Mouse (Mus musculus): ENCODE data around the gene Abhd16a.
A peak's percentile ranks its signal among the peaks of the same experiment; 100 is the strongest.

Abhd16a gene

DNA sequence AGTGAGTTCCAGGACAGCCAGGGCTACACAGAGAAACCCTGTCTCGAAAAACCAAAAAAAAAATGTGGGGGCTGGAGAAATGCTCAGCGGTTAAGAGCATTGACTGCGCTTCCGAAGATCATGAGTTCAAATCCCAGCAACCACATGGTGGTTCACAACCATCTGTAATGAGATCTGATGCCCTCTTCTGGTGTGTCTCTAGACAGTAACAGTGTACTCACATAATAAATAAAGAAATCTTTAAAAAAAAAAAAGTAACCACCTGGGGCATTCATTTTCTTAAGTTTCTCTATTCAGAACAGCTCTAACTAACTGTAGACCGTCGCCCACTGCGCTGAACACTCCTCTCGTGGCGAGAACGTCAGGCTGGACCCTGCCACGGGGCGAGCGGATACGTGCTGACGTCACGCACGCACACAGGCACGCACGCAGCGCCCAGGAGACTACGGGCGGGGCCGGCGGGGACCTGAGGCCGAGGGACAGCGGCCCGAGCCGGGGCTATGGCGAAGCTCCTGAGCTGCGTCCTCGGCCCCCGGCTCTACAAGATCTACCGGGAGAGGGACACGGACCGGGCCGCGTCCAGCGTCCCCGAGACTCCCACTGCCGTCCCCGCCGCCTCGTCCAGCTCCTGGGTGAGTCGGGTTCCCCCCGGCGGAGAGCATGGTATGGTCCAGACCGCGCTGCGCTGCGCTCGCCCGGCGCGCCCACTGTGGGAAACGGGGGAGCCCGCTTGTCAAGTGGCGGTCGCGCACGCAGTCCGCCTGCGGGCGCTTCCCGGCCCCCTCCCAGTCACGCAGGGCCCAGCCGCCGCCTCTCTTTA lies at the start of gene Abhd16a:
Gene Abhd16a, plus strand, starts transcription at position 439 of the 820 bp plus-strand sequence.
- DNase-seq, result peak; percentile 97

DNA sequence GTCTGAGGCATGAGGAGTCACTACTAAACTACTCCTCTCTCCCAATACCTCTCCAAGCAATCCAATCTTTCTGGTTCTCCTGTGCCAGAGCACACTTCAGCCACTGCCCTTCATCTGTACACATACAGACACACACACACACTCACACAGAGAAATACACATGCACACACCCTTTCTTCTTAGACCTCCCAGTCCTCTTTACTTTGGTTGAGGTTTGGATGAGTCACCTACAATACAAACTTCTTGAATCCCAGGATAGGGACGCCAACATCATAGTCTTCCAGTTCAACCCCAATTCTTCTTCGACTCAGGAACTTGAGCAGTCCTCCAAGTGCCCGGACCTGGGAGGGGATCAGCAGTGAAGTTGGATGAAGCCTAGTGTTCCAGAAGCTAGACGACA lies 45.3 kb upstream of the Abhd16a start:
- no peak for DNase-seq

DNA sequence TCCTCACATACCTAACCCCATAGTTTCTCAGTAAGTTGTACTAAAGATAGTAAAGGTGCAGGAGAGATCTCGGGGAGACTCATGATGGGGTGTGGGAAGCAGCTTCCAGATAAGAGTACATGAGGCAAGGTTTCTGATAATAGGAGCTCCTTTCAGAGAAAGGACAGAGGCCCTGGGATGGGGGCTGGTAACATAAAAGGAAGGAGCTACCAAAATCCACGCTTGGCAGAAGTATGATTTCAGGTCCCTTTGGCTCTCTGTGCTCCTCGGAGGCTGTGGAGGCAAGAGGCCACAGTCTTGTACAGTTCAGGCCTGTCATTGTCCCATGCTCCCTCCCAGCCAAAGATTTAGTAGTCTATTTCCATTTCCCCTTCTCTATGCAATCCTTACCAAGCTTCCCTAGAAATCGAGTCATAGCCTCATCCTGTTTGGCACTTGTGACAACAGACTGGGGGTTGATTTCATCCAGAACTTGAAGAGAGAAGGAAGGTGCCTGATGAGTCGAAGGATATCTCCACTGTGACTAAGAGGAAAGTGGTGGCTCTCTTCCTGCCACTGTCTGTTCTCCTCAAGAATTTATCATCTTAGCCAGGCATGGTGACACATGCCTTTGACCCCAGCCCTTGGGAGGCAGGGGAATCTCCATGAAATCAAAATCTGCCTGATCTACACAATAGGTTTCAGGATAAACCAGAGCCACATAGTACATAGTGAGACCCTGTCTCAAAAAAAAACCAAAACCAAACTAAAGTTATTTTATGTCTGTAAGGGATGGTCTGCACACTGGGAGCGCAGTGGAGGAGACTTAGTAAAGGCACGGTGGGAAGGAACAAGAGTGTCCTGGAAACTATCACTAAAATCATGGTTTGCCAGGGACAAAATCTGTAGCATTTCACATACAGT lies 43.9 kb upstream of the Abhd16a start:
- DNase-seq, result no peak

DNA sequence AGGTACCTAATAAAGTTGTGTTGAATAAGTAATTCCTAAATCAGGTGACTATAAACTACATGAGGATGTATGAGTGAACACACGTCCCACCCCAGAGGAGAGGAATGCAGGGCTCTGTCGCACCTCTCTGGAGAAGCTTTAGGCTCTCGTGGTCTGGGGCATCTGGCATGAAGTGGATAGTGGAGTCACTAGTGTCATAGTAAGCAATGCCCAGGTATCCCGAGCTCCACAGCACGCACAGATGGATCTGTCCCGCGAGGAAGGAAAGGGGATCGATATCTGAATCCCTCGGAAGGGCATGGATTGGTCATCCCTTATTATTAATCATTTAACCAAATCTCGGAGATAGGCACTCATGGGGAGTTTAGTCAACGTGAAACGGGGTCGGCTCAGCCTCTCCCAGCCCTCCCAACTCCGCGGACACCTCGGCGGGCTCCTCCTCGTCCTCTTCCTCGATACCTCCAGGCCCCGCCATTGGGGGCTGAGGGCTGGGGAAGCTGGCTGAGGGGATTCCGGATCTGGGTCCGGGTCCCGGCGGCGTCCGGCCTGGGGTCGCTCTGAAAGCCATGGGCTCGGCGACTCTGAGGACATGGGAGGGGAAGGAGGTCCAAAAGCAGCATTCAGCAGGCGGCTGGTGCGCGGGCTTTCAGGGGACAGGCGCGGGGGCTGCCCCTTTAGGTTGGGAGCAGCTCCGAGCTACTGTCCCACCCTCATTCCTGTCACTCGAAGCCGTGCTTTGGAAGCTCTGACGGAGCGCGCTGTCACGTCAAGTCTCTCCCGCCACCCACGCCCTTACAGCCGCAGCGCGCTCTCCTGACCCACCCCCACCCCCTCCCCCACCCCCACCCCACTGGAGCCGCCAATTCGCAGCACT lies 43.0 kb upstream of the Abhd16a start:
- no peak for DNase-seq

DNA sequence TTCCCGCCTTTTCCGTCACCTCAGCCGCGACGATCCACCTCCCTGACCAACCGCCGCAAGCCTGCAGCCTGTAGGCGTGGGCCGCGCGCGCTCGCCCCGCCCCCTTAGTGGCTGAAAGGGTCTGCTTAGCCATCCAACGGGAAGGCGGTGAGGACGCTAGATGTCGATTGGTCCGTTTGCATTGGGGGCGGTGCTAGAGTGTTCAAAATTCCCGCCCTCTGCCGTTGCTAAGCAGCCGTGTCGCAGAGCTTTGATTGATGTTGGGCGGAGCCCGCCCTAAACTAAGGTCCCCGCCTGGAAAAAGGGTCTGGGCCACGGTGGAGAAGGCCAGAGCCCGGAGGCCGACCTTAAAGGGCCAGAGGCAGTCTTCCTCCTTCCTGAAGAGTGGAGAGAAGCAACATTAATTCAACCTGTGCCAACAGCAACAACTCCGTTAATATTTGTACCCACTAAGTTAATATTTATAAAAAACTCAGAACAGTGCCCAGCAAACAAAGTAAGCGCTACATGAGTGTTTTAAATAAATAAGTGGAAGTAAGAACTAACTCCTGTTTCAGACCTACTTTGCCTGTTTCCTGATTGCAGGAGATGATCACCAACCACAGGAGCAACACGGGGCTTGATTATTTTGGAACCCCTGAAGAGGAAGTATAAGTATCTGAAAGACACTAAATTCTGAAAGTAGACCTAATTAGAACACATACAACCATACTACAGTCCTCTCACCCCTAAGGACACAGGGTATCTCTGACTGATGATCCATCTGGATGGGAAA lies 42.2 kb upstream of the Abhd16a start, which contains the start of gene Msh5:
Gene Msh5, minus strand, starts transcription at position 65 of the 775 bp plus-strand sequence.
- peak; percentile 88 for DNase-seq

DNA sequence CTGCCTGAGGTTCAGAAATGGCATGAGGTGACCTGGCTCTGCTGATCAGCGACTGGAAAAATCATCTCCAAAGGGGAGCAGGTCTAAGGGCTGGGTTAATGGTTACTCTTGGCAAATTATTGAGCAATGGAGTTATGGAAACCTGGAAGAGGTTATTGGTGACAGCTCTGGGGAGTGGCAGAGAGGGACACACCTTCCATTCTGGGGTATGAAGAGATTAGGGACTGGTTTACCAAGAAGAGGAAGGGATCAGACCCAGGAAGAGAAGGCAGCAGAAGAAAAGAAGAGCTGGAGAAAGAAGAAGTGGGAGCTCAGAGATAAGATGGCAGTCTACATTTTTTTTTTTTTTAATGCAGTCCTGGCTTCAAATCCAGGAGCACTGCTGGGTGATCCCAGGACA lies 41.4 kb upstream of the Abhd16a start:
- DNase-seq, result no peak

DNA sequence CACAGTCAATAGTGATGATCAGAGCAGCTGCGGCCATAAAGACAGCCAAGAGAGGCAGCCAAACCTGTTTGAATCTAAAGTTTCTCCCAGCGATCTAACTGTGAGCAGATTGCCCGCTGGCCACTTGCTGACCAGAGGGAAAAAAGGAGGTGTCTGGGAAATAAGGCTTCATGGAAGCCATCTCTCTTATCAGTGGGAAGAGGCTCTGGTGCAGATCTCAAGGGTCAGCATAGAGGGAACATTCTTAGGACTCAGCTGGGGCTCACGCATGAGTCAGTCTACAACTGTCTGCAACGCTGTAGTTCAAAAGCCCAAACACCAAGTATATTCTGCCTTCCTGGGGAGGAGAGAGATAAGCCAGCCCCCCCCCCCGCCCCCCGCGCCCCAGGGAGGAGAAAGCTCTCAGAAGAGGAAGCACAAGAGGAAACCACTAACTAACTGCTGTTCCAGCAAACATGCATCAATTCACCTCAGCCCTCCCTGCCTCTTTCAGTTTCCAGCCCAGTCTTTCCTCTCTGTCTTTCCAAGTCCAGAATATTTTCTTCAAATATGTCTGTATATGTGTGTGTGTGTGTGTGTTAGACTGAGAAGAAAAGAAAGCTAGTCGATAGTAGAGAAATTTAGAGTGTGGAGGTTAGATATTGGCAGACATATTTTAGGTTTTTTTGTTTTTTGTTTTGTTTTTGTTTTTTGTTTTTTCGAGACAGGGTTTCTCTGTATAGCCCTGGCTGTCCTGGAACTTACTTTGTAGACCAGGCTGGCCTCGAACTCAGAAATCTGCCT lies 40.7 kb upstream of the Abhd16a start:
- no peak for DNase-seq

DNA sequence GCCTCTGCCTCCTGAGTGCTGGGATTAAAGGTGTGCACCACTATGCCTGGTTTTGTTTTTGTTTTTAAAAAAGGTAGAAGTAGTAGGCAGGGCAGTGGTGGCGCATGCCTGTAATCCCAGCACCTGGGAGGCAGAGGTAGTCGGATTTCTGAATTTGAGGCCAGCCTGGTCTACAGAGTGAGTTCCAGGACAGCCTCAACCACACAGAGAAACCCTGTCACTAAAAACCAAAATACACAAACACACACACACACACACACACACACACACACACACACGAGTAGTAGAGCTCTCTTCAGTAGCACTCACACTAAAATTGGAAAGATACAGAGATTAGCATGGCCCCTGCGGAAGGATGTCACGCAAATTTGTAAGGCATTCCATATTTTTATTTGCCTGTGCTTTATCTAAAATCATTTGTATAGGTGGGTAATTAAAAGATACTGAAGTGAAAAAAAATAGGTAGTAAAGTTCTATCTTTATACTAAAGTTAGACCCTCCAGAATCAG lies 40.1 kb upstream of the Abhd16a start:
- no peak for DNase-seq

DNA sequence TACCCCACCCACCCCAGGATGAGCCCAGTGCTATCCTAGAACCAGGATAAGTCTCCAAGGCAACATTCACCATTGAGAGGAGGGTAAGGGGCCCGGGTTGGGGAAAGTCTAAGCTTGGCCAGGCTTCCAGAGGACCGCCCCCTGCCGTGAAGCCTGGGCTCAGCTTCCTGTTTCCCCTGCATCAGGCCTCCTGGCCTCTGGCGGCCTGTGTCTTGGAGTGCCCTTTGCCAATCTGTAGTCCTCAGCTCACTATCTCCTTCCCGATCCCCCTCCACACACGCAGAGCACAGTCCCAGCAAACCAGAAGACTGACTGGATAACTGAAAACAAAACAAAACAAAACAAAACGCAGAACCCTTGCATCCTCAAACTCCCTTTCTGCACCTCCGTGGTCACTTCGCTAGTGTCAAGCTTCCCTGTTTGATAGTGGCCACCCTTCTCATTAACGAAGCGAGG lies 39.5 kb upstream of the Abhd16a start, which contains the start of gene Clic1:
Gene Clic1, plus strand, starts transcription at position 406 of the 456 bp plus-strand sequence.
- no peak for DNase-seq

DNA sequence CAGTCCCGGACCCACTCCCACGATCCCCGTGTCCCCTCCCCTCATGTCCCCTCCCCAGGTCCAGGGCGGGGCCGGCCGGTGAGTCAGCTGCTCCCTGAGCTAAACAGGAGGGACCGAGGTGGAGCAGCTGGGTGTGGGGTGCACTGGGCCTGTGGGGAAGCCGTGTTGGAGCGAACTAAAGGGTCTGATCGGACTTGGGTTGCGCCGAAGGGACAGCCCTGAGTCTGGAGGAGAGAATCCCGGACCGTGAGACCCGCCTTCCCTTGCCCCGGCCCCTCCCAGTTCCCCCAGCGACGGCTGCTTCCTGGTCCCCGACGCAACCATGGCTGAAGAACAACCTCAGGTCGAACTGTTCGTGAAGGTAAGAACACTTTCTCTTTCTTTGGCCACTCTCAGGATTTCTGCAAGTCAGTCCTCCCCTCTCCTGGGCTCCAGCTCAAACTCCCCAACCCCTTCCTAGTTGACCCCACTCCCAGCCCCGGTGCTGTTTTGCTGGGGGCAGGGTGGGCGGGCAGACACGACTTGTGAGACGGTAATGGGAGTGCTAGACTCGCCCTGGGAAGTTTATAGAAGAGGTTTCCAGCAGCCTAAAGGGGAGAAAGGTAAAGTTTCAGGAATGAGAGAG lies 38.8 kb upstream of the Abhd16a start:
- no peak for DNase-seq

DNA sequence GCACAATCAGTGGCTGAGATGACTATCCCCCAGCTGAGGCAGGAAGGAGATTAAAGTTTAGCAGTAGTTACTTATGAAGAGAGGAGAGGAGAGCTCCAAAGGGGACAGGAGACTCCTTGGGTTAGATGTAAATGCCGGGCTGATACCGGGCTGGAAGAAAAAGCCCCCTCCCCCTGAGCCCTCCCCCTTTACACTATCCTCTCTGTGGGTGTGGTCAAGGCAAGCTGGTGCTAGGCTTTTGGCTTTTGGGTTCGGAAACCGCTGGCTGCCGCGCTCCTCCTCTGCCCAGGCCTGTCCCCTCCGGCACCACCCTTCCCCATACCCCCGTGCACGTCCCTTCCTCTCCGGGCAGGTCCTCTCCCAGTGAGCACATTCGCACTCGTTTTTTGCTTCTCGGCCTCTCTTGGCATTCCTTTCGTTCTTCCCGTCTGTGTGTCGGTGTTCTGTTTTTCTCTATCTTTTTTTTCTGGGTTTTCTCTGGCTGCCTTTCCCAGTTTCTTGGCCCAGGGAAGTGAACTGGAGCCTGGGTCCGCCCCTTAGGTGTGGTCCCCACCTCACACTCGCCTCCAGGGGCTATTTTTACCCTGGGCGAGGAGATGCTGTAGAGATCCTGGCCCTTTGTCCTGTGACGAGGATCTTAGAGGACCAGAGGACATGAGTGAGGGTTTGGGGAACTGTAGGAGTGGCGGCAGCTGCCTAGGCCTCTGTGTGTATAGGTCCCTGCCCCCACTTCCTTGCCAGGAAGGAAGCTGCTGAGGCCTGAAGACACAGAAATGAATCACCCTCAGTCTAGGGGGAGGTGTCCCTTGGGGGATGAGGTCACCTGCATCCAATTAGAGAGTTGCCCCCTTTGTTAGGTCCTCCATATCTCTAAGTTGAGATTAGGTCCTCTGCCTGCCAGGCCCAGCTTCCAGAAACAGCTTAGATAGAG lies 37.6 kb upstream of the Abhd16a start:
- no peak for DNase-seq

DNA sequence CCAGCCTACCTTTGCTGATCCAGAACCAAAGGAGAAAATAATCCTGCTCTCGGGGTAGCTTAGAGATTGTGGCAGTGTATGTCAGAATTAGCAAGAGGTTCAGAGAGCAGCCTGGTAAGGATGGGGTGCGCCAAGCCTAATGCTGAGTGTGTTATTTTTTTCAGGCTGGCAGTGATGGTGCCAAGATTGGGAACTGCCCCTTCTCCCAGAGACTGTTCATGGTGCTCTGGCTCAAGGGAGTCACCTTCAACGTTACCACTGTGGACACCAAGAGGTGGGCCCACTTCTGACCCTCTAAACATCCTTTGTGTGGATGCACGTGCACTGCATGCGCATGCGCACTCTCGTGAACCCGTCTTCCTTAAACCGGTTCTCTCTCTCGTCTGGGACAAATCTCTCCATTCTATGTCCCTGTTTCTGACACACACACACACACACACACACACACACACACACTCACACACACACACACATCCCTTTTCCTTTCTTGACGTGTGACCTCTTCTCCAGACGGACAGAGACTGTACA lies 36.7 kb upstream of the Abhd16a start:
- DNase-seq, result no peak

DNA sequence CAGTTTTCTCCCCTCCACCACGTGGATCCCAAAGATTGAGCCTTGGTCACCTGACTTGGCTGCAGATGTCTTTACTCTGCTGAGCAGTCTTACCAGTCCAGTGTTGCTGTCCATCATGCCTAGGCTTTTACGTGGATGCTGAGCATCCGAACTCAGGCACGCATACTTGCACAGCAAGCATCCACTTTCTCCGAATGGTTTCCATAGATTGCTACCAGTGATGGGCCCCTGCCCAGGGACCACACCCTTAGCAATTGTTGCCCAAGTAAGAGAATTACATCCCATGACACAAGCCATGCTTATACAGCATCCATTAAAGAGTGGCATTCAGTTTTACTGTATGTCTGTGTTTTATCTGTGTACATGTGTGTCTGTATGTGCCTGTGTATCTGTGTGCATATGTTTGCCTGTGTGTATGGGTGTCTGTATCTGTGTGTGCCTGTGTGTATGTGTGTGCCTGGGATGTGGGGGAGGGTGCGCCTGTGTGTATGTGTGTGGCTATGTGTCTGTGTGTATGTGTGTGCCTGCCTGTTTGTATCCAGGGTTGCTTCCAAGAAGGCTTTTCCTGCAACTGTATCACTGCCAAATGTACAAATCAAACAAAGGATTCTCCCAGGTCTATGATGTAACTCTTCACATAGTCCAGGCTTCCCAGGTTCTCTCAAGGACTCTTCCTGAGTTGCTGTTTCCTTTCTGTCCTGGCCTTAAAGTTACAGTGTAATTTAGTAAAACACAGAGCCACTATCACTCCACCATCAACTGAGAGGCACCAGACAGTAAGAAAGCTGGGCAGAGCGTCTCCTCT lies 33.2 kb upstream of the Abhd16a start:
- DNase-seq, result no peak

DNA sequence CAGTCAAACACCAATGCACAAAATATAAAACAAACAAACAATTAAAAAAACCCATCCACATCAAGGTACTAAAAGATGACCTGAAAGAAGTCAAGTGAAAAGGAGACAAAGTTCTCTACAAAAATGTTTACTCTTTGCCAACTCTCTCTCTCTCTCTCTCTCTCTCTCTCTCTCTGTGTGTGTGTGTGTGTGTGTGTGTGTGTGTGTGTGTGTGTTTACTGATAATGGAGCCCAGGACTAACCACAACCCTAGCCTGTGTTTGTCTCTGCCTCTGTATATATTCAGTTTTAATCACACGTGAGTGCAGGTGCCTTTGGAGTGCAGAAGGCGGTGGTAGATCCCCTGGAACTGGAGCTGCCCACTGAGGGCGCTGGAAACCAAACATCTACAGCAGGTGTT lies 32.0 kb upstream of the Abhd16a start:
- DNase-seq, result no peak

DNA sequence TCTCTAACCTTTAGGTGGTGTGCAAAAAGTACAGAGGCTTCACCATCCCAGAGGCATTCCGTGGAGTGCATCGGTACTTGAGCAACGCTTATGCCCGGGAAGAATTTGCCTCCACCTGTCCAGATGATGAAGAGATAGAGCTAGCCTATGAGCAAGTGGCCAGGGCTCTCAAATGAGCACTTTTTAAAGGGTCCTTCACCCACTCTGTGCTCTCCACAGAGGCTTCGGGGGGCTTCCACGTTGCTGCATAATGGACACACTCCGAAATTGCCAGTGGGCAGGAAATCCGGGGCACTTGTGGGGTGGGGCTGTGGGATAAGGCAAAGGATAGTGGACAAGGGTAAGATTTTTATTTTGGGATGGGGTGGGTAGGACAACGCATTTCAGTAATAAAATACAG lies 30.7 kb upstream of the Abhd16a start:
- no peak for DNase-seq

DNA sequence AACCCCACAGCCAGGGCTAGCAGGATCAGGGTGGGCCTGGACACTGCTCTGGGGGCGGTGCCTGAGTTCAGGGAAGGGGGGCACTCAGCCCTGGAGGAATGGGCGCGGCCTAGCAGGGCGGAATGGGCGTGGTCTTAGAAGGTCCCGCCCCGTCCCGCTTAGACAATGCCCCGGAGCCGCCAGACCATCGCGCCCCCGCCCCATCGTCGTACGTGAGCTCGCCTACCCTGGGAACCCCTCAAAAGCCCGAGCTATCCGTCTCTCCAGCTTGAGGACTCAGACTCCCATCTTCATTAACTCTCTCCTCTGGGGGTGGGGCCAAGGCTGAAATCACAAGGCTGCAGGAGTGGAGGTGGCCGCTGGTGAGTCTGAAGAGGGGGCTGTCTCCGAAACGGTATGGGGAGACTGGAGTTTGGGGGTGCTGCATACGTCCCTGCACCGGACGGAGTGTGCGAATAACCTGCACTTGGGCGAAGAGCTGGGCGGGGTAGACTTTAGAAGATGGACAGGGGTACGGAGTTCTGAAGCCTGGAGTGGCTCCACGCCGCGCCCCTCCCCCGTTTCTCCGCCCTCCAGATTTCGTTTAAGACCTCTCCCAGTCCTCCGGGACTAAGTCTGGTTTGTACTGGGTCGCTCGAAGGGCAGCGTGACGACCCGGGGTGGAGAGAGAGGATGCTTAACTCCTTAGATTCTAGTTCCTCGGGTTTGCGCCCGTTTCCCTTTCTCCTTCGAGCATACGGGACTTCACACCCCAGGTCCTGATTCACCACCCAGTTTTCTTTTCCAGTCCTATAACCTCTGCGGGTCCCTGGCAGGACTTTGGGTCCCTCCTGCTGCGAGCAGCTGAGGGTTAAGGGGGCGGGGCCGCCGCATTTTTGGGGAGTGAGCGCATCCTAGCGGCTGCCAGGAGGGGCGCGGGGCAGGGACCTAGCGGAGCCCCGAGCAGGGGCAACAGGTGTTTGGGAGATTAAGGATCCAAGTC lies 29.9 kb upstream of the Abhd16a start, which contains the start of gene Ddah2:
Gene Ddah2, plus strand, starts transcription at position 125 of the 982 bp plus-strand sequence.
- DNase-seq, result peak; percentile 74

DNA sequence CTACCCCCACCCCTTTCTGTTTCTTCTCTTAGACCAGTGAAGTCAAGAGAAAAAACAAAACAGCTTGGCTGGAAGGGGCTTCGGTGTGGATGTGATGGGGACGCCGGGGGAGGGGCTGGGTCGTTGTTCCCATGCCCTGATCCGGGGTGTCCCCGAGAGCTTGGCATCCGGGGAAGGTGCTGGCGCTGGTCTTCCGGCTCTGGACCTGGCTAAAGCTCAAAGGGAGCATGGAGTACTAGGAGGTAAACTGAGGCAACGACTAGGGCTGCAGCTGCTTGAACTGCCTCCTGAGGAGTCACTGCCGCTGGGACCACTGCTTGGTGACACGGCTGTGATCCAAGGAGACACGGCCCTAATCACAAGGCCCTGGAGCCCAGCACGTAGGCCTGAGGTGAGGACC lies 29.0 kb upstream of the Abhd16a start:
- no peak for DNase-seq

Data from right cerebral cortex, postnatal 25 days (tissue).